Mouse (Mus musculus) cerebellum, adult 2 months (tissue): ENCODE results near the gene Gm13889. TPM values are rescaled to one million over a fixed set of nuclear protein-coding genes. Genes with fewer than 3 reads are reported as not detected.
A peak's percentile ranks its signal among the peaks of the same experiment; 100 is the strongest.

Experiments used
- DNase-seq, 2 experiments: peaks; one replicate each; pipeline ENCODE4 v3.0.0; 2021
- H3K27ac ChIP-seq: fragments of 200-500 bp; 2 replicates; pipeline ENCODE4 v1.5.1; 2012; ENCODE audit warnings: low read length, control low read depth, inconsistent platforms; ENCODE audit not compliant: insufficient read depth
- H3K27me3 ChIP-seq: fragments of 200-500 bp; 2 replicates; pipeline ENCODE4 v1.6.1; 2012; ENCODE audit warnings: inconsistent platforms, mild to moderate bottlenecking, low read length, moderate library complexity; ENCODE audit not compliant: control insufficient read depth, insufficient read depth
- H3K4me1 ChIP-seq: fragments of 200-500 bp; 2 replicates; pipeline ENCODE4 v1.6.1; 2011; ENCODE audit warnings: low read length; ENCODE audit not compliant: control insufficient read depth, insufficient read depth
- H3K4me3 ChIP-seq: fragments of 200-500 bp; replicated peaks from 2 replicates; pipeline ENCODE3; 2011; ENCODE audit warnings: mild to moderate bottlenecking, low read depth, low read length, control low read depth; ENCODE audit not compliant: insufficient read depth
- CTCF ChIP-seq: fragments of 200-500 bp; IDR thresholded peaks from 2 replicates; pipeline ENCODE4 v1.5.1; 2011; ENCODE audit warnings: low read depth, mild to moderate bottlenecking, control low read depth, low read length, moderate library complexity, borderline replicate concordance; ENCODE audit not compliant: insufficient read depth
- POLR2A ChIP-seq: fragments of 200-500 bp; IDR thresholded peaks from 2 replicates; pipeline ENCODE4 v1.6.1; 2011; ENCODE audit warnings: low read length, control low read depth, borderline replicate concordance; ENCODE audit not compliant: insufficient read depth
- WGBS: fragments of 180-500 bp; shearing (Covaris S2); methylation state at CpG from one replicate; pipeline ENCODE4 v1.1.7; 2018; 5-methylcytosine and 5-hydroxymethylcytosine counted together
- polyA plus RNA-seq: library from polyadenylated mRNA; depleted of rRNA; stranded (reverse); fragments of >200 nt; gene quantifications from 2 replicates; pipeline ENCODE4 v1.2.3, GENCODE M21; 2012

Gene Gm13889
- polyA plus RNA-seq, 1 experiment, result 49.0 TPM

- no peaks in the 10 kb centered on the region for H3K27me3 ChIP-seq
- H3K4me3 ChIP-seq, result no peak overlapping the region
- TF ChIP-seq CTCF, result no peak
- no peak for TF ChIP-seq POLR2A
- H3K4me1 ChIP-seq, result peaks cover 3% of the 10 kb centered on the region; the same call in 1 of the 2 replicates
- 81% methylated on average over 13 of the region's 13 CpGs for WGBS
- no peak for DNase-seq
- H3K27ac ChIP-seq, result no peak overlapping the region
These were observed 29.1 kb downstream of the Gm13889 start for GRCm38 (mm10) chr2:93927701-93928437.

GRCm38 (mm10) chr2:93926141-93926540 is 30.9 kb downstream of the Gm13889 start:
- H3K27ac ChIP-seq, result no peak overlapping the region
- H3K4me3 ChIP-seq, result no peak overlapping the region
- WGBS, result 96% methylated on average over 8 of the region's 8 CpGs
- H3K27me3 ChIP-seq, result no peaks in the 10 kb centered on the region
- DNase-seq, result no peak
- H3K4me1 ChIP-seq, result peaks cover 3% of the 10 kb centered on the region; the same call in 1 of the 2 replicates
- TF ChIP-seq POLR2A (no peak), CTCF (no peak)

- DNase-seq, result no peak
- Histone ChIP-seq H3K27me3 (no peaks in the 10 kb centered on the region), H3K27ac (no peak overlapping the region), H3K4me3 (no peak overlapping the region), H3K4me1 (peaks cover 3% of the 10 kb centered on the region; the same call in 1 of the 2 replicates)
- TF ChIP-seq CTCF (no peak), POLR2A (no peak)
- WGBS, result 77% methylated on average over 3 of the region's 3 CpGs
These were observed 37.9 kb downstream of the Gm13889 start for GRCm38 (mm10) chr2:93919093-93919492.

GRCm38 (mm10) chr2:93913552-93913951 is 43.4 kb downstream of the Gm13889 start:
- no peaks in the 10 kb centered on the region; the same call in 1 of the 2 replicates for H3K4me1 ChIP-seq
- no peak overlapping the region for H3K27ac ChIP-seq
- 95% methylated on average over 2 of the region's 2 CpGs for WGBS
- no peak overlapping the region for H3K4me3 ChIP-seq
- no peaks in the 10 kb centered on the region for H3K27me3 ChIP-seq
- TF ChIP-seq CTCF, result no peak
- no peak for TF ChIP-seq POLR2A
- DNase-seq, result no peak

- DNase-seq, result peak; percentile 70 to 80
- WGBS, result 12% methylated on average over 10 of the region's 10 CpGs
- TF ChIP-seq CTCF (no peak), POLR2A (no peak)
- Histone ChIP-seq H3K4me3 (no peak overlapping the region), H3K4me1 (no peaks in the 10 kb centered on the region; the same call in 1 of the 2 replicates), H3K27ac (no peak overlapping the region), H3K27me3 (no peaks in the 10 kb centered on the region)
These were observed 45.1 kb downstream of the Gm13889 start for GRCm38 (mm10) chr2:93911942-93912341.

GRCm38 (mm10) chr2:93909716-93910115 is 47.3 kb downstream of the Gm13889 start:
- Histone ChIP-seq H3K27me3 (no peaks in the 10 kb centered on the region), H3K4me1 (no peaks in the 10 kb centered on the region; the same call in 1 of the 2 replicates), H3K27ac (no peak overlapping the region), H3K4me3 (no peak overlapping the region)
- no peak for DNase-seq
- 34% methylated on average over 5 of the region's 5 CpGs for WGBS
- TF ChIP-seq POLR2A (no peak), CTCF (no peak)

- no peak for TF ChIP-seq CTCF
- TF ChIP-seq POLR2A, result no peak
- H3K4me1 ChIP-seq, result peaks cover 10% of the 10 kb centered on the region
- WGBS, result 75% methylated on average over 9 of the region's 9 CpGs
- no peak for DNase-seq
- no peaks in the 10 kb centered on the region for H3K27me3 ChIP-seq
- no peak overlapping the region for H3K4me3 ChIP-seq
- H3K27ac ChIP-seq, result no peak overlapping the region
These were observed 49.3 kb downstream of the Gm13889 start for GRCm38 (mm10) chr2:93907519-93908294.
